Mouse (Mus musculus): Measurements from ENCODE around the gene Rnf4.

Gene Rnf4

GRCm38 (mm10) chr5:34370022-34370823 lies 34.1 kb downstream of the Rnf4 start:
- no peak for DNase-seq (ENCODE audit: low read depth, low spot score)
- Histone ChIP-seq H3K36me3 (ENCODE audit: control insufficient read depth, insufficient read depth, low read length, poor library complexity, severe bottlenecking) (no peaks in the 10 kb centered on the region), H3K27me3 (ENCODE audit: control insufficient read depth, insufficient read depth, low read length, poor library complexity, severe bottlenecking) (no peaks in the 10 kb centered on the region)

GRCm38 (mm10) chr5:34370840-34371239 lies 34.8 kb downstream of the Rnf4 start:
- no peak for DNase-seq (ENCODE audit: low read depth, low spot score)
- no peaks in the 10 kb centered on the region for H3K36me3 ChIP-seq (ENCODE audit: control insufficient read depth, insufficient read depth, low read length, poor library complexity, severe bottlenecking)
- no peaks in the 10 kb centered on the region for H3K27me3 ChIP-seq (ENCODE audit: control insufficient read depth, insufficient read depth, low read length, poor library complexity, severe bottlenecking)

- H3K27me3 ChIP-seq (ENCODE audit: control insufficient read depth, insufficient read depth, low read length, poor library complexity, severe bottlenecking) = no peaks in the 10 kb centered on the region
- no peak for DNase-seq (ENCODE audit: low read depth, low spot score)
These were observed 36.1 kb downstream of the Rnf4 start for GRCm38 (mm10) chr5:34372141-34372540.

GRCm38 (mm10) chr5:34372541-34372940 lies 36.5 kb downstream of the Rnf4 start:
- H3K27me3 ChIP-seq (ENCODE audit: control insufficient read depth, insufficient read depth, low read length, poor library complexity, severe bottlenecking) = no peaks in the 10 kb centered on the region

More at GRCm38 (mm10) chr5:34372141-34372540, 36.1 kb downstream of the Rnf4 start:
- no peaks in the 10 kb centered on the region for H3K36me3 ChIP-seq (ENCODE audit: control insufficient read depth, insufficient read depth, low read length, poor library complexity, severe bottlenecking)

GRCm38 (mm10) chr5:34378787-34379186 lies 42.7 kb downstream of the Rnf4 start:
- DNase-seq (ENCODE audit: low read depth, low spot score) = no peak

More at GRCm38 (mm10) chr5:34372541-34372940, 36.5 kb downstream of the Rnf4 start:
- no peaks in the 10 kb centered on the region for H3K36me3 ChIP-seq (ENCODE audit: control insufficient read depth, insufficient read depth, low read length, poor library complexity, severe bottlenecking)
- no peak for DNase-seq (ENCODE audit: low read depth, low spot score)

GRCm38 (mm10) chr5:34381700-34382099 lies 45.6 kb downstream of the Rnf4 start:
- Histone ChIP-seq H3K27me3 (ENCODE audit: control insufficient read depth, insufficient read depth, low read length, poor library complexity, severe bottlenecking) (no peaks in the 10 kb centered on the region), H3K36me3 (ENCODE audit: control insufficient read depth, insufficient read depth, low read length, poor library complexity, severe bottlenecking) (no peaks in the 10 kb centered on the region)
- DNase-seq (ENCODE audit: low read depth, low spot score) = no peak

More at GRCm38 (mm10) chr5:34378787-34379186, 42.7 kb downstream of the Rnf4 start:
- Histone ChIP-seq H3K27me3 (ENCODE audit: control insufficient read depth, insufficient read depth, low read length, poor library complexity, severe bottlenecking) (no peaks in the 10 kb centered on the region), H3K36me3 (ENCODE audit: control insufficient read depth, insufficient read depth, low read length, poor library complexity, severe bottlenecking) (no peaks in the 10 kb centered on the region)

GRCm38 (mm10) chr5:34385616-34386015 lies 49.5 kb downstream of the Rnf4 start:
- DNase-seq (ENCODE audit: low read depth, low spot score) = no peak
- Histone ChIP-seq H3K27me3 (ENCODE audit: control insufficient read depth, insufficient read depth, low read length, poor library complexity, severe bottlenecking) (no peaks in the 10 kb centered on the region), H3K36me3 (ENCODE audit: control insufficient read depth, insufficient read depth, low read length, poor library complexity, severe bottlenecking) (no peaks in the 10 kb centered on the region)

- H3K27me3 ChIP-seq (ENCODE audit: control insufficient read depth, insufficient read depth, low read length, poor library complexity, severe bottlenecking) = no peaks in the 10 kb centered on the region
- H3K36me3 ChIP-seq (ENCODE audit: control insufficient read depth, insufficient read depth, low read length, poor library complexity, severe bottlenecking) = no peaks in the 10 kb centered on the region
- DNase-seq (ENCODE audit: low read depth, low spot score) = no peak
These were observed 50.7 kb downstream of the Rnf4 start for GRCm38 (mm10) chr5:34386744-34387143.

GRCm38 (mm10) chr5:34393251-34393650 lies 57.2 kb downstream of the Rnf4 start:
- Histone ChIP-seq H3K27me3 (ENCODE audit: control insufficient read depth, insufficient read depth, low read length, poor library complexity, severe bottlenecking) (no peaks in the 10 kb centered on the region), H3K36me3 (ENCODE audit: control insufficient read depth, insufficient read depth, low read length, poor library complexity, severe bottlenecking) (no peaks in the 10 kb centered on the region)
- no peak for DNase-seq (ENCODE audit: low read depth, low spot score)

GRCm38 (mm10) chr5:34395347-34395746 lies 59.3 kb downstream of the Rnf4 start:
- no peaks in the 10 kb centered on the region for H3K27me3 ChIP-seq (ENCODE audit: control insufficient read depth, insufficient read depth, low read length, poor library complexity, severe bottlenecking)
- DNase-seq (ENCODE audit: low read depth, low spot score) = no peak

GRCm38 (mm10) chr5:34395850-34396540 lies 59.9 kb downstream of the Rnf4 start:
- no peak for DNase-seq (ENCODE audit: low read depth, low spot score)
- H3K27me3 ChIP-seq (ENCODE audit: control insufficient read depth, insufficient read depth, low read length, poor library complexity, severe bottlenecking) = no peaks in the 10 kb centered on the region
- no peaks in the 10 kb centered on the region for H3K36me3 ChIP-seq (ENCODE audit: control insufficient read depth, insufficient read depth, low read length, poor library complexity, severe bottlenecking)

More at GRCm38 (mm10) chr5:34395347-34395746, 59.3 kb downstream of the Rnf4 start:
- H3K36me3 ChIP-seq (ENCODE audit: control insufficient read depth, insufficient read depth, low read length, poor library complexity, severe bottlenecking) = no peaks in the 10 kb centered on the region

- no peak for DNase-seq (ENCODE audit: low read depth, low spot score)
- Histone ChIP-seq H3K27me3 (ENCODE audit: control insufficient read depth, insufficient read depth, low read length, poor library complexity, severe bottlenecking) (no peaks in the 10 kb centered on the region), H3K36me3 (ENCODE audit: control insufficient read depth, insufficient read depth, low read length, poor library complexity, severe bottlenecking) (no peaks in the 10 kb centered on the region)
These were observed 61.8 kb downstream of the Rnf4 start for GRCm38 (mm10) chr5:34397866-34398265.

GRCm38 (mm10) chr5:34398326-34398725 lies 62.2 kb downstream of the Rnf4 start:
- no peak for DNase-seq (ENCODE audit: low read depth, low spot score)
- H3K27me3 ChIP-seq (ENCODE audit: control insufficient read depth, insufficient read depth, low read length, poor library complexity, severe bottlenecking) = no peaks in the 10 kb centered on the region
- no peaks in the 10 kb centered on the region for H3K36me3 ChIP-seq (ENCODE audit: control insufficient read depth, insufficient read depth, low read length, poor library complexity, severe bottlenecking)
